Mouse (Mus musculus) v-Abl transformed pro-B cells (cell line): ENCODE measurements around the gene Pak1.

Experiments used
- in situ Hi-C, 2 experiments: fragments of 400-800 bp; cut with MboI; formaldehyde crosslinking; loops; one replicate each; pipeline ENCODE4 v1.15.1; 2025; ENCODE audit not compliant: unreplicated experiment in 2 of 2

The Pak1 gene

DNA sequence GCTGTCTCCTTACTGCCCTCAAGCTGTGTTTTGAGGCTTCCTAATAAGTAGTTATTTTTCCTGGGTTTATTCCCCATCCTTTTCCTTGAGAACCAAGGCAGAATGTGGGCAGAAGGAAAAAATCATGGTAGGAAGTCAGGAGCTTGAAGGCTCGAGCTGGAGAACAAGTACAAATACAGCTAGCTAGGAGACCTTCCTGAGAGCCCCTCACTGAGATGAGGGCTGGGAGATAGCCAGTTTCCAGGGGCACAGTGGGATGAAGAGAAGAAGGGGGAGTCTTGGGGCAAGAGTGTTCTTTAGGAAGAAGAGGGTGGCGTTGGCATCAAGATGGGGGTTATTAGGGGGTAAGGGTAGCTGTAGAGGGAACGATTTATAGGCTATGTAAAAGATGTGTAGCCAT, 56.1 kb downstream of the Pak1 start:
- in situ Hi-C loops = no loop called here

DNA sequence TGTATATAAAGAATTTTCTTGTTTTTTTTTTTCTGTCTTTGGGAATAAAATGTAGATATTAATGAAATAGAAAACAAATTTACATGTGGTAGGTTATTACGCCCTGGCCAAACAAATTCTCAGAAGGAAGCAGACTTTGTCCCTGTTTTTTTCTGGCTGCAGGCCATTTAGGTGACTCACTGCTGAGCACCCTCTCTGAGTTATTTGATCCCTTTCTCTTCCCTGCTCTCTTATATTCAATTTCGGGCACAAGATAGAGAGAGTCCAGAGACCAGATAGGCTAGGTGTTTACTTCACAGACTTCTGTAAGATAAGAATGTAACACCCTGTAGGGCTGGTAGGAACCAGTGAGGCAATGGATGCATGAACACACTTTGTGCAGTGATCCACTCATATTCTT, 57.2 kb downstream of the Pak1 start:
- in situ Hi-C loops = loop anchor here in 1 of 2 experiments (5.0 kb wide), 1 partner anchor 93 kb away; no protein-coding TSS in a partner anchor

DNA sequence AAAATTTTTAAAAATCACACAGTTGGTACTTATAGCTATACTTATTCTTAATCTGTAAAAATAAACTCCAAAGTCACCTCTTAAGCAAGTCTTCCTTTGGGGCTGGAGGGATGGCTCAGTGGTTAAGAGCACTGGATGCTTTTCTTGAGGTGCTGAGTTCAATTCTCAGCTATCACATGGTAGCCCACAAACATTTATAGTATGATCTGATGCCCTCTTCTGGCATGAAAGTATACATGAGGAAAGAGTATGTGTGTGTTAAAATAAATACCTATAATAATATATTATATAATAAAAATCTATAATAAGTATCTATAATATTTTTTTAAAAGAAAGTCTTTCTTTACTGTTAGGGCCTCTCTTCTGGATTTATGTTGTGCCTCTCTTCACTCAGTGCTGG, 58.2 kb downstream of the Pak1 start:
- in situ Hi-C loops = loop anchor here in 1 of 2 experiments (5.0 kb wide), 1 partner anchor 94 kb away; no protein-coding TSS in a partner anchor

DNA sequence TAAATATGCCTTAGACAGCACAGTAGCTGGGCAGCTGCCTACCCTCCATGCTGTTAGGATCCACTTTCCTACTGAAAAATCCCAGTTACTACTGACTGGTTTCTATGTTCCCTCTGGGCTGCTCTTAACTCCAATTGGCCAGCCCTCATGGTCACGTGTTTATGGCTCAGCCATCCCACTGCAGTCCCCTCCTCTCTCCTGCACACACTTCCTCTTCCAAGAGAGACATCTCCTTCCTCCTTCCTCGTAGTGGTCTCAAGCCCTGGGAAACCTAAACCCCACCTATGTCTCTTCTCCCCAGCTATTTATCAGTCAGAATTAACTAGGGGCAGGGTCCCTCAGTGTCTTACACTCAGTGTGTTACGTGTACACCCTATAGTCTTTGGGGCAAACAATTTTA, 61.2 kb downstream of the Pak1 start:
- in situ Hi-C loops = loop anchor here in 1 of 2 experiments (5.0 kb wide), 1 partner anchor 97 kb away; no protein-coding TSS in a partner anchor

DNA sequence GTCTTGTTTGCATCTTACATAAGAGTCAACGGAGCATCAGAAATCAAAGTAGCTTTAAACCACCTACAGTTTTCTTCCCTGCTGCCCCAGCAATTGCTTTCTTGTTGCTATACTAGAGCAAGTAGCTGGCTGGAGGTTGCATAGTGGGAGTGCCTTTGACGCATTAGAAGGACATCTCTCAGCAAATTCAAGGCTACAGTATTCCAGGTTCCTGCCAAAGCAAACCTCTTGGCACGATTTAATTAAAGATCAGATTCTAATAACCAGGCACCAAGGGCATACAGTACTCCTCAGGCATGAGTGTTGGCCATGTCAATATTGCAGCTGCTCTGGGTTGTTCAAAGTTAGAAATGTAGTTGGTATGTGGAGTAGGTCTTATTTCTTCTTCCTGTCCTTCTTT, 62.0 kb downstream of the Pak1 start:
- in situ Hi-C loops = no loop called here

DNA sequence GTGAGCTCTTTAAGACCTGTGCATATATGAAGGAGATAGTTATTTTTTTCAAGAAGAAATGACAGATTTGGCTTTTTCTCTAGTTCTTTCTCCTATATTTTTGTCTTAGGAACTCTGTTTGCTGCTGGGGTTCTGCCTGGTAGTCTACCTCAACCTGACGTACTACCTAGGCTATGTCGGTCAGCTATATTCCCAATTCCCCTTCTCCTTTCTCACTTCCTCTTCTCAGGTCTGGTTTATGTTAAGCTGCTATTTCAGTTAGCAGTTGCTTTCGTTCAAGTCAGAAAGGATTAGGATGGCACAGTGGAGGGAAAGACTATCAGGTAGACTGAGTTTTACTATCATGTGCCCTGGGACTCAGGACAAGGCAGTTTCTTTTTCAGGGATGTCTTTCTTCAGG, 75.2 kb downstream of the Pak1 start:
- in situ Hi-C loops = no loop called here

DNA sequence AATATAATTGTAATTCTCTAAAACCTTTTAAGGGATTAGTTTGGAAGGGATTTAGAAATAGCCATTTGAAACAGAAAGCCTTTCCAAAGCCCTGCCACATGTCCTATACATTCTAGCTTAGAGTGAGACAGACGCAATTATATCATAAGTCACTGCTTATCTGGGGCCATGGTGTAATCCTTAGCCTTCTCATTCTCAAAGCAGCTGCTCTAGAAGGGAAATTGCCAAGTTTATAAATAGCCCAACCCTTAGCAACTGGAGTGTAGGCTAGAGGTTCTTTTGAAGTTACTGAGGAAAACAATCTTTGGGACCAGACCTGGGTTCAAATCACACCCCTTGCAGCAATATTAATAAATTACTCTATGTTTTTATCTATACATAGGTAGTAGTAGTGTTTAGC, 76.2 kb downstream of the Pak1 start:
- in situ Hi-C loops = no loop called here

DNA sequence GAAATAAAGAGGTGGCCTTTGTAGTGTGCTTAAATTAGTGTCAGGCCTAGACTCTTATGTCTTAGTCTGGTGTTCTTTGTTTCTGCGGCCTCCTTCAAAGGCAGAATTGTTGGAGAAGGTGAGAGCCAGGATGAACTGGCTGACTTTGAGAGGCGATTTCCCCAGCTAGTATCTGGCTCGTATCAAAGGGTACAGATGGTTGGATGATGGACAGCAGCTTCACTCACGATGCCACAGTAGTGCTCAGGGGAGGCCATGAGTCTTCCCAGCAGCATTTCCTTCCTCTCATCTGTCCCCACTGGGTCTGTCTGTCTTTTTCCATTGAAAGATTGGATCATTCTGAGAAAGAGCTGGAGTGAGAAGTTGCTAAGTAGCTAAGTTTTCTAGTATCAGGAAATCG, 79.5 kb downstream of the Pak1 start:
- in situ Hi-C loops = no loop called here

DNA sequence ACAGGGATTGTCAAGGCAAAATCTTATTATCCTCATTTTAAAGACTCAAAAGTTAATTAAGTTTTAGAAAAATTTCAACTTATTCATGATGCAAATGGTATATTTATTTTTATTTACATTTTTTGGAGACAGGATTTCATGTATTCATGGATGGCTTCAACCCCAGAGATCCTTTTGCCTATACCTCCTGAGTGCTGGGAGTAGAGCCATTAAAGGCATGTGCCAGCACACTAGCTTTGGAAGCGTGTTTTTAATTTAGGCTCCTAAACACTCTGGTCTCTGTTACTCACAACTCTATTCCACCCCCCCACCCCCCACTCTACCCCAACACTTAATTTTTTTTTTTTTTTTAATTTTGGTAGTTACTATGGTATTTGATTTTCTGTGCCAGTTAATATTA, 80.4 kb downstream of the Pak1 start:
- in situ Hi-C loops = no loop called here

DNA sequence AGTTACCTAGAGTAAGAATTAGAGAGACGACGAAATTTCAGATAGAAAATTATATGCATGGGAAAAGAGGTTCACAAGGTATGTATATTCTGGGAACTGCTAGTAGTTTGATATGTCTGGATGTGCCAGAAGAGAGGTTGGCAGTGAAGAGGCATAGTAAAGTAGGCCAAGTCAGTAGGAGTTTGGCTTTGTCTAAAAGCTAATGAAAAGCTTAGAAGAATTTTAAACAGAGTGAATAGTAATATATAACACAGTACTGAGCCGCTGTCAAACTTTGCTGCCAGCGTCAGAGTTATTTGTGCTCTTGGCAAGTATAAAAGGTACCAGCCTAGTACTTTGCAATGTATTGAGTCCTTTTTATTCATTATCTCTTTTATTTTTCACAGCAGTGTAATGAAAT, 84.1 kb downstream of the Pak1 start:
- in situ Hi-C loops = no loop called here

DNA sequence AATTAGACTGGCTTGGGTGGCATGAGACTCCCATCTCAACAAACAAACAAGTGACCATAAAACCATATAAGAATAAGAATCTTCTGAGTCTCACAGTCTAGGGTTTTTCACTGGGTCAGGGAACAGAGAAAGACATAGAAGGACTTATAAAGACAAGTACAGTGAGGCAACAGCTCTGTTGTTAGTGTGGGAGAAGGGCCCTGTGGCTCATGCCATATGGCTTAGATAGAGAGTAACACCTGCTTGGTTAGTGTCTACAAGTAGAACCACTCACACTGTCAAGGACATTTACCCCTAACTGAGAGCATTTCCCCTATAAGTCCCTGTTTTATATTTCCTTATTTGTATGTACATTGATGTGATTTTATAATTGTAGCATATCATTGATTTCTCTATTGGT, 85.0 kb downstream of the Pak1 start:
- in situ Hi-C loops = no loop called here

DNA sequence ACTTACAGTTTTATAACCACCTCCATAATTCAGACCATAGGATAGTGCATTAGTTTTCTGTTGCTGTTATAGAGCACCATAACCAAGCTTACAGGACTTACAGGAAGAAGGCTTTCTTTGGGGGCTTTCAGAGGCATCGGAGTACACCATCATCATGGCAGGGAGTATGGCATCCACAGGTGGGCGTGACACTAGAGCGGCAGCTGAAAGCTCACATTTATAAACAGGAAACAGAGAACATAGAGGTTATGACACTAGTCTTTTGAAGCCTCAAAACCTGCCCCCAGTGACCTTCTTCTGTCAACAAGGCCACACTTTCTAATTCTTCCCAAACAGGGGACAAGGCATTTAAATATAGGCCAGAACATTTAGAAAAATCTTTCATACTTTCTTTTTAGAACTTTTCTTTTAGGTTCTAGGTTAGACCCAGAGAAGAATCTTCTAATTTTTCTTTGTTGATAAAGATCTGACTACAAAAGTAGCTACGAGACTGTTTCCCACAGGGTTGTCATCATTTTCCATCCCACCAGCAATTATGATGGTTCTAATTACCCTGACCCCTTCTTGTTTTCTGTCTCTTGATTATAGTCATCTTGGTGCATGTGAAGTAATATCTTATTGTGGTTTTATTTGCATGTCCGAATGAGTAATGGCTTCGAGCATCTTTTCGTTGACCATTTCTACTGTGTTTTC, 89.7 kb downstream of the Pak1 start:
- in situ Hi-C loops = no loop called here

DNA sequence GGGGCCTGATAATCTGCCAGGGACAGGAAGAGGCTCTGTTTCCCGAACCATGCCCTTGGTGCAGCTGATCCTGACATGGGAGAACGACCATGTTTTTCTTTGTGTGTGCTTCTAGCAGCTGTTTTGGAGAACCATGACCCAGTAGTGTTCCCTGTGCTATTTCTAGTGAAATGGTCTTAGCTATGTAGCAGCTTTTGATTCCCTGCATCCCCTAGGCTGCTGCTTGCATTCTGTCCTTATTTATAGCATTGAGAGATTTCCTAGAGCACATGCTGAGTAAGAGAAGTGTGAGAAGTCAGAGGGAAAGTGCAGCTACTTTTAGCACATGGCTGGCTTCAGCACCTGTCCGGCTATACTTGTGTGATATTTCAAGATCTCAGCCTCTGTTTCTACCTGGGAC, 123.3 kb downstream of the Pak1 start:
- in situ Hi-C loops = no loop called here

DNA sequence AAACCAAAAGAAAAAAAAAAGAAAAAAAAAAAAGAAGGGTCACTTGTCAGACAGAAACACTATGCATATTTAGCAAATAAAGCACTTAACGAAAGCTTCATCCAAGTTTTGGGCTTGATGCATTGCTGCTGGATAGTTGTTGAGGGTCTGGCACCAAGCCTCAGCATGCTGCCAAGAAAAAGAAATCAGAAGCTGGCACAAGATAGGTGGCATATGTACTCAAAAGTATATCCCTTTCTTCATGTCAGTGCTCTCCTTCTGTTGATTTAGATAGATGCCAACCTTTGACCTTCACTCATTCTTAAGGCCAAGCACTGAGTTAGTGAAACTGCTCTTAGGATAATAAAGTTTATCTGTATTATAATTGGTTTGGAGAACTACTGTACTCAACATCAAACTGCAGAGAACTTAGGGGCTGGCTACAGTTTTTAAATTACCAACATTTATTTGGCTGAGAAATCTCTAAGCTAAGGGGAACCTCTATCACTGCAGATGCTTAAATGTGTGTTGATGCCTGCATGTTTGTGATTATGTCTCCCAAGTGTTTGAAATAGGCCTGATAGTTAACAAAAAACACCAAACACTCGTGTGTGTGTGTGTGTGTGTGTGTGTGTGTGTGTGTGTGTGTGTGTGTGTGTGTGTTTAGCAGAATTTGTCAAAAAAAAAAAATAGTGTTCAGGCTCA, 126.6 kb downstream of the Pak1 start:
- in situ Hi-C loops = no loop called here

DNA sequence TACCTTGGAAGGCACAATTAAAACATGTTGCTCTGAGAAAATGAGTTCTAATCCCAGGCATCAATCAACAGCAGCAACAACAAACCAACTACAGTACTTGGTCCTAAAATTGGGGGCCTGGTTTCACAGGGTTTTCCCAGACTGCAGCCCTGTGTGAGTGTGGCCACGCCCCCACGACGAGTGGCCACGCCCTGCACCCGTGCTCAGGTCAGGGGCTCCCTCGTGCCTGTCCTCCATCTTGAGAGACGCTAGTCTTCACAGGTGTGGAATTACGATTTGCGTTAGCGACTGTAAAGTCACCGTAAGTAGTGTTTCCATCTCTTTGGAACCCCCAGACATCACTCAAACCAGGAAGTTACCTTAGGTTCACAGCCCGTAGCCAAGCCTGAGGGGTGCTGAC, 131.4 kb downstream of the Pak1 start, which contains the start of gene Gdpd4:
TSS of gene Gdpd4 (plus strand) at position 214 of the 400 bp plus-strand sequence.
- in situ Hi-C loops = no loop called here

DNA sequence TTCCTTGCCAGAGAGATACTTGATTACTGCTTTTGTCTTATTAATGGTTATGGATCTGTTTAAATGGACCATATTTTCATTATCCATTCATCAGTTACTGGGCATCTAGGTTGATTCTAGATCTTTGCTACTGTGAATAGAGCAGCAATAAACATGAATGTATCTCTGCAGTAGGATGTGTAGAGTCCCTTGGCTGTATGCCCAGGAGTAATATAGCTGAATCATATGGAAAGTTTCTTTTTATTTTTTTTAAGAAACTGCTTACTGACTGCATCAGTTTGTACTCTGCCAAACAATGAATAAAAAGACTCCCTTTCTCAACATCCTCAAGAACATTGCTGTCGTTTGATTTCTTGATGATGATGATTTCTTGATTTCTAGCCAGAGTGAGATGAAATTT, 137.5 kb downstream of the Pak1 start:
- in situ Hi-C loops = no loop called here

DNA sequence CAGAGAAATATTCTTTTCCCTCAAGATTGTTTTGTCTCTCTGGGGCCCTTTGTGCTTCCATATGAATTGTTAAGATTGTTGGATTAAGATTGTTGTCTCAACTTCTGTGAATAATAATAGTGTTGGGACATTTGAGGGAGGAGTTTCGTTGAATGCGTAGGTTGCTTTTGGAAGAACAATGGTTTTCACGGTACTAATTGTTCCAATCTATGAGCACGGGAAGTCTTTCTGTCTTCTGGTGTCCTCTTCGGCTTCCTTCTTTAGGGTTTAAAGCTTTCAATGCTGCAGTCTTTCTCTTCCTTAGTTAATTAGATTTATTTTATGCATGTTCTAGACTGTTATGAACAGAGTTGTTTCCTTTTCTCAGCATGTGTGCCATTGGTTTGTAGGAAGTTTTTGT, 138.6 kb downstream of the Pak1 start:
- in situ Hi-C loops = no loop called here

DNA sequence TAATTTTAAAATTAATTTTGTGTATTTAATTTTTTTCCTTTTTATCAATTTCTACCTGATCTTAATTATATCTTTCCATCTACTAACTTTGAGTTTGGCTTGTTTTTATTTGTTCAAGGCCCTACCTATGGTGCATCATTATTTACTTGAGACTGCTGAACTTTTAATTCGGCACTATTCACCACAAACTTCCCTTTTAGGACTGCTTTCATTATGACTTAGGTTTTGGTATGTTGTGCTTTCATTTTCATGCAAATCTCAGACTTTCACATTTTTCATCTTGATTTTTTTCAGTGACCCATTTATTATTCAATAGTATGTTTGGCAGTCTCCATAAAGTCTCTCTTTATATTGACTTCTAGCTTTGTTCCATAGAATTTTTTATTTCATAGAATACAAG, 156.1 kb downstream of the Pak1 start:
- in situ Hi-C loops = no loop called here
